Mouse (Mus musculus) embryonic facial prominence, embryonic 11.5 days (tissue): ENCODE measurements around the gene Cdhr4. TPM values are rescaled to one million over a fixed set of nuclear protein-coding genes. Genes with fewer than 3 reads are reported as not detected.

Experiments used
- ATAC-seq: fragments of 200-750 bp; cut with Nextera tagmentation; replicated peaks from 2 replicates; pipeline ENCODE4 v1.8.0; 2017; ENCODE audit warnings: low read depth; ENCODE audit not compliant: insufficient number of reproducible peaks, low FRiP score, low TSS enrichment
- DNase-seq: peaks from one replicate; pipeline ENCODE4 v3.0.0-alpha.2; 2015; ENCODE audit warnings: low spot score
- H3K27ac ChIP-seq: fragments of 300-500 bp; sonication (generic); replicated peaks from 2 replicates; pipeline ENCODE4 v1.5.1; 2014; ENCODE audit warnings: mild to moderate bottlenecking, low read depth, low read length, control low read depth
- H3K27me3 ChIP-seq: fragments of 300-500 bp; sonication (generic); 2 replicates; pipeline ENCODE4 v1.6.1; 2014; ENCODE audit warnings: mild to moderate bottlenecking, low read length, moderate library complexity, mixed read lengths; ENCODE audit not compliant: control insufficient read depth, insufficient read depth
- H3K36me3 ChIP-seq: fragments of 300-500 bp; sonication (generic); replicated peaks from 2 replicates; pipeline ENCODE4 v1.6.1; 2014; ENCODE audit warnings: low read depth, mild to moderate bottlenecking, low read length, moderate library complexity, mixed read lengths; ENCODE audit not compliant: control insufficient read depth, insufficient read depth
- H3K4me1 ChIP-seq: fragments of 300-500 bp; sonication (generic); 2 replicates; pipeline ENCODE4 v1.6.1; 2014; ENCODE audit warnings: low read length, mixed read lengths; ENCODE audit not compliant: control insufficient read depth, insufficient read depth
- H3K4me2 ChIP-seq: fragments of 300-500 bp; sonication (generic); 2 replicates; pipeline ENCODE4 v1.6.1; 2014; ENCODE audit warnings: low read depth, mild to moderate bottlenecking, control low read depth, low read length, moderate library complexity
- H3K4me3 ChIP-seq: fragments of 300-500 bp; sonication (generic); 2 replicates; pipeline ENCODE4 v1.5.1; 2014; ENCODE audit warnings: low read depth, low read length, control low read depth
- H3K9ac ChIP-seq: fragments of 300-500 bp; sonication (generic); replicated peaks from 2 replicates; pipeline ENCODE4 v1.6.1; 2014; ENCODE audit warnings: mild to moderate bottlenecking, control low read depth, low read length
- H3K9me3 ChIP-seq: fragments of 300-500 bp; sonication (generic); replicated peaks from 2 replicates; pipeline ENCODE4 v1.6.1; 2016; ENCODE audit warnings: mild to moderate bottlenecking, low read length, inconsistent platforms, mixed read lengths; ENCODE audit not compliant: control insufficient read depth
- WGBS: fragments of 180-500 bp; shearing (Covaris S2); extraction: QIAGEN DNeasy Blood & Tissue Kit; methylation state at CpG from one replicate; pipeline ENCODE4 v1.1.7; 2014; 5-methylcytosine and 5-hydroxymethylcytosine counted together
- polyA plus RNA-seq: library from polyadenylated mRNA; unstranded; fragments of >200 nt; fragmentation: Nextera tagmentation; extraction: Ambion mirVana; gene quantifications from 2 replicates; pipeline ENCODE4 v1.2.1, GENCODE M21; 2014

Cdhr4 gene
- polyA plus RNA-seq = 7.6 and 10.2 TPM in 2 replicates

DNA sequence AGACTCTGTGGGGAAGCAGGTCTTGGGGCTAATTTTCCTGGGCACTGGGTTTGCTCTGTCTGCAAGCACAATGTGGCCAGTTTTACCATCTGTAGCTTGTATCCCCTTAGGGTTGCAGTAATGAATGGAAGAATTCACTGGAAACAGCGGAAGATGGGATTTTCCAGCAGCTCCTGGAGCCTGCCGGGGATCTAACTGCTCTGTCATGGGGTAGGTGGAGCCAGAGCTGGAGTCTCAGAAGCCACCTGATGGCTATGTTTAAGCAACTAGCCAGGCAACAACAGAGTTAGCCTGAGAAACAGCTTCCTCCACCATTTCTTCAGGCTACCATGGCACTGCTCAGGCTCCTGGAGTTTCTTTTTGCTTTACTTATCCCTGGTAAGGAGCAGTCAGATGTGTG lies at the start of gene Cdhr4:
Cdhr4 (plus strand) TSS at position 301 of the 400 bp plus-strand sequence.
- Histone ChIP-seq H3K4me3 (no peak within 1 kb of the TSS), H3K27me3 (no peaks in the 10 kb centered on the region), H3K4me2 (no peak within 1 kb of the TSS), H3K36me3 (no peaks in the 10 kb centered on the region), H3K9ac (no peak within 1 kb of the TSS), H3K4me1 (no peaks in the 10 kb centered on the region), H3K9me3 (no peaks in the 10 kb centered on the region), H3K27ac (no peak within 1 kb of the TSS)
- ATAC-seq (no peak), DNase-seq (no peak)
- WGBS = 32% methylated on average over 2 of the region's 2 CpGs

DNA sequence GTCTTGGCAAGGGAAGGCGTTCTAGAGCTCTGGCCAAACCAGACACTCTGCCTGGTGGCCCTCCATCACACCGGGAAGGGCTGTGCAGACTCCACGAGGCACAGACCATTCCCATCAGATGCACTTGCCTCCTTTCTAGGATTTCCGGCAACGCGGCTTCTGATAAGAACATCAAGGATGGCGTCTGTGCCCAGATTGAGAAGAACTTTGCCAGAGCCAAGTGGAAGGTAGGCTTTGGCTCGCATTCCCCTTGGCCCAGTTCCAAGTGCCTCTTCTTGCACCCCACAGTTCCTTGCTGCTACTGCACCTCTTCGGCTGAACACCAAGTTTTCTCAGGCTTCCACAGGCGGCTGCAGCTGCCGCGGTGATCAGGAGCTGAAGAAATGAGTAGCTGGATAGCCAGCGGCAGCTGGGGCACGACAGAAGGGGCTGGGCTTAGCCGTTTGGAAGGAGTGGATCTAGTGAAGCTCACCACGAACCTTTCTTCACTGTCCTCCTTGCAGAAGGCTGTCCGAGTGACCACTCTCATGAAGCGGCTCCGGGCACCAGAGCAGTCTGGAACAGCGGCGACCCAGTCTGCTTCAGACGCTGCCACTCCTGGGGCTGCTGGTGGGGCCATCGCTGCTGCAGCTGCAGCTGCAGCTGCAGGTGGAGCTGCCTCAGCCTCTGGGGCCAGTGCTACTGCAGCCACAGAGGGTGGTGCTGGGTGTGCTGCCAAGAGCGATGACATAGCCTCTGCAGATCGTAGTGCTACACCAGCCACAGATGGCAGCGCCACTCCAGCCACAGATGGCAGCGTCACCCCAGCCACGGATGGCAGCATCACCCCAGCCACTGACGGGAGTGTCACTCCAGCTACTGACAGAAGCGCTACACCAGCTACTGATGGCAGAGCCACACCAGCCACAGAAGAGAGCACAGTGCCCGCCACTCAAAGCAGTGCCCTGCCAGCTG lies 44.8 kb upstream of the Cdhr4 start:
- ATAC-seq (no peak), DNase-seq (no peak)
- Histone ChIP-seq H3K27ac (no peak overlapping the region), H3K9me3 (no peaks in the 10 kb centered on the region), H3K4me1 (no peaks in the 10 kb centered on the region; the same call in 1 of the 2 replicates), H3K9ac (no peak overlapping the region), H3K4me2 (no peak overlapping the region), H3K4me3 (no peak overlapping the region), H3K36me3 (no peaks in the 10 kb centered on the region), H3K27me3 (no peaks in the 10 kb centered on the region)
- 91% methylated on average over 31 of the region's 31 CpGs for WGBS

DNA sequence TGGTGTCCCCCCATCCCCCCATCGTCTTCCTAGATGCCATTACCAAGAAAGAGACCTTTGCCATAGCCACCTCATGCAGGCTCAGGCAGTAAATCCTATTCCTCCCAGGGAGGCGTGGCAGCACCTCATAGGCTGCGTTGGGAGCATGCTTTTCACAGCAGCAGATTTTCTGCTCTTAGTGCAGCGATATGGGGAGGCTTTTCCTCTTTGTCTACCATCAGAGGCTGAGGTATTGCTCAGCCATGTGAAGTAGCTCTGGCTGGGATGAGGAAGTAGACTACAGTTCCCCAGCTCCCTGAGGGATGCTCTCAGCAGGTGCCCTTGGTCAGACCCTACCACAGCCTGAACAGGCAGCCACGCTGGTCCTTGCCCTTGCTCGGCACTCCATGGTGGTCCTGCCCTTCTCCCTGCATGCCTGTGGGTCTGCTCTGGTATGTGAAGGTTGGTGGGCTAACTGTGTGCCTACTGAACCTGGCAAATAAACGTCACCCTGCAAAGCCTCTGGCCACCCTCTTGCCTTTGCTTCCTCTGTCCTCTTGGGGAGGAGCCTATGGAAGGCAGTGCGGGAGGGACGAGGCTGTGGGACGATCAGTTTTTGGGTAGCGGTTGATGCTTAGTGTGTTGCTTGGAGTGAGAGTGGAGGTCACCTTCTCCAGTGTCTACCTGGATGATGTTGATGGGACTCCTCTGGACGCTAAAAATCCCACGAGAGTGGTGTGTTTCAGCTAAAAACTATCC lies 42.9 kb upstream of the Cdhr4 start:
- H3K9me3 ChIP-seq = no peaks in the 10 kb centered on the region
- 73% methylated on average over 13 of the region's 13 CpGs for WGBS

DNA sequence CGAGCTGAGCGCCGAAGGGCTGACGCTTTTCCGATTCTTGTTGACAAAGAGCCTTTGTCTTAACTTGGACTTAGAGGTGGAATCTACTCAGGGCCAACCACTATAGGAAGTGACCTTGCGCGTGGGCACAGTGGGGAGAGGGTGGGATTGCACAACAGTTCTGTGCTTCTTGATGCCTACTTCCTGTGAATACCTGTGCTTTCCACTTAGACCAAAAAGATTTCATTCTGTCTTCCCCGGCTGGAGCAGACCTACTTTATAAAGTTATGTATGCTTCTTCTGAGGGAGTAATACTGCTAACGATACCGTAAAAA lies 42.4 kb upstream of the Cdhr4 start, which contains the start of gene Traip:
Traip (plus strand) TSS at position 215 of the 314 bp plus-strand sequence.
- peak within 1 kb of the TSS; percentile 82 for H3K4me2 ChIP-seq
- 81% methylated on average over 10 of the region's 10 CpGs for WGBS
- H3K36me3 ChIP-seq = no peaks in the 10 kb centered on the region
- H3K4me3 ChIP-seq = peak within 1 kb of the TSS; percentile 81
- ATAC-seq = no peak
- peak within 1 kb of the TSS; percentile 67 for H3K9ac ChIP-seq
- no peaks in the 10 kb centered on the region; the same call in 1 of the 2 replicates for H3K4me1 ChIP-seq
- H3K27ac ChIP-seq = no peak within 1 kb of the TSS
- H3K27me3 ChIP-seq = no peaks in the 10 kb centered on the region
- no peak for DNase-seq
- no peaks in the 10 kb centered on the region for H3K9me3 ChIP-seq

More for the DNA sequence above, 42.9 kb upstream of the Cdhr4 start:
- no peaks in the 10 kb centered on the region for H3K27me3 ChIP-seq
- no peak overlapping the region for H3K27ac ChIP-seq
- H3K36me3 ChIP-seq = no peaks in the 10 kb centered on the region
- DNase-seq (no peak), ATAC-seq (no peak)
- H3K4me2 ChIP-seq = no peak overlapping the region
- H3K4me1 ChIP-seq = no peaks in the 10 kb centered on the region; the same call in 1 of the 2 replicates
- no peak overlapping the region for H3K4me3 ChIP-seq
- H3K9ac ChIP-seq = no peak overlapping the region

DNA sequence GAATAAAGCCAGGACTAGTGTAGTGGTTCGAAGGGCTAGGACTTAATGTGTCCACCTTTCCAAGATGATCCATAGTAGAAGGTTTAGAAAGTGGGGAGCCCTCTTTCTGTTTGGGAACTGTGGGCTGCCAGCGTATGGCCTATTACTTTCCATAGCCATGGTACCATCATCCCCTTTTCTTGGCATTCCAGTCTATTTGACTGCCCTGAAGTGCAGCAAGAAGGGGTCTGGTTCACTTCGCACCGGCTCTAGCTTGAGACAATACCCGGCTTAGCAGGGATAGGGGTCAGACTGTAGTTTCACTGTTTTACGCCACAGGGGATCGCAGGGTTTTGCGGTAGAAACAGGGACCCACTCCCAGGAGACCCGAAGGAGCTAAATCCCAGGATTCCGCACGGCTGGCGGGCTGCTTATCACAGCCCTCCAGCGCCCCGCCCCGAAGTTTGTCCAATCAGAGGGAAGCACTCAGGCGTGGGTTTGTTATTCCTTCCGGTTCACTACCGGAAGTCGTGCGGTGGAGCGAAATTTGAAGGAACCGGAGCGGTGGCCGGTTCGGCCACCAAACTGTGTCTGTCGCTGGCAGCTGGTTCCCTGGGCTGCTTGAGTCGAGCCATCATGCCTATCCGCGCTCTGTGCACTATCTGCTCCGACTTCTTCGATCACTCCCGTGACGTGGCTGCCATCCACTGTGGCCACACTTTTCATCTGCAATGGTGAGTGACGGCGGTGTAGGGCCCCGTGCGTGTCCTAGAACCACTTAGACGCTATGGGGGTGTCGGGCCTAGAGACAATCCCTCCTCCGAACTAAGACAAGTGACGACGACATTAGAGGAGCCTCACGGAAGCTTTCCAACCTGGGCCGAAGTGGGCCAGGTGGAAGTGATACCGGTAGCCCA lies 41.6 kb upstream of the Cdhr4 start:
- Histone ChIP-seq H3K4me1 (no peaks in the 10 kb centered on the region; the same call in 1 of the 2 replicates), H3K4me2 (peak overlapping the region; percentile 82), H3K9ac (peak overlapping the region; percentile 67), H3K4me3 (peak overlapping the region; percentile 81), H3K9me3 (no peaks in the 10 kb centered on the region), H3K27ac (no peak overlapping the region), H3K36me3 (no peaks in the 10 kb centered on the region), H3K27me3 (no peaks in the 10 kb centered on the region)
- WGBS = 13% methylated on average over 45 of the region's 45 CpGs
- ATAC-seq (peak; percentile 87), DNase-seq (peak; percentile 95)

DNA sequence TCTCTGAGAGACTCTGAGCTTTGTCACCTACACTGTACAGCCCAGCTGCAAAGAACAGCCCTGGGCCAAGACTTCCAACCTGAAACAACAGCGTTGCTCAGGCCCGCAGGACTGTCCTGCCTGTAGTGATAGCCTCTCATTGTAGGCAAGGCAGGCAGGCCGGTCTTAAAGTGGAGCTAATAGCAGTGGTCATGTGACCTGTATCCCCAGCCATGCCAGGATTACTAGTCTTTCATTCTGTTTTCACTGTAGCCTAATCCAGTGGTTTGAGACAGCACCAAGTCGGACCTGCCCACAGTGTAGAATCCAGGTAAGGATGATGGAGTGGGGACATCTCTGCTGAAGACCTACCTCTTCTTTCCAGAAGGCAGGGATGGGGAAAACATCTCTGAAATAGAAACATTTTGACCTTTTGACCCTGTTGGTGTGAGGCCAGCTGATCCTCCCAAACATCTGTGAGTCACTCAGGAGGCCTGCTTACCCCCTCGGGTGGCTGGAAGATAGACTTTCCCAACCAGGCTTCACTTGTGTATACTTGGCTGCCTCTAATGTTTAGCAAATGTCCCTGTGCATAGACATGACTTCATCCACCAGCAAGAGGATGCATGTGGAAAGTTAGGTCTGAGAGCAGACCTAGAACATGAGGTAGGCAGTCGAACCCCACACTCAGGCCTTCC lies 36.5 kb upstream of the Cdhr4 start:
- no peak for ATAC-seq
- Histone ChIP-seq H3K4me2 (no peak overlapping the region), H3K4me1 (no peaks in the 10 kb centered on the region; the same call in 1 of the 2 replicates), H3K27ac (no peak overlapping the region), H3K9me3 (no peaks in the 10 kb centered on the region), H3K4me3 (no peak overlapping the region), H3K27me3 (no peaks in the 10 kb centered on the region), H3K36me3 (peaks cover 2% of the 10 kb centered on the region), H3K9ac (no peak overlapping the region)
- 83% methylated on average over 6 of the region's 6 CpGs for WGBS
- no peak for DNase-seq

DNA sequence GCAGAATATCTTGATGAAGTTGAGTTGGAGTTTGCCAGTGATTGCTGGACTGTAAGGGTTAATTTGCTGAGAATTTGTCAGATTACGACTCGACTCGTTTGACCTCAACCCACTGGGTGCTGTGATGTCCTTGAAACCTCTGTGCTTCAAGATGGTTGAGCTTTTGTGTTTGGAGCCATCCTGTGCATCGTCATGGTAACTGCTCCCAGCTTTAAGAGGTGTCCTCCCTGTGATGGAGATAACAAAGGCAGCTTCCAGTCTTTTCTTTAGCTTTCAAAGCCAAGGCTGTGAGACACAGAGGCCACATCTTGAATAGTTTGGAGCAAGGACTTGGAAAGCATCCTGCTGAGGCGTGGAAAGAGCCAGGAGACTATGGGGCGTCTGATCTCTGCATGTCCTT lies 35.2 kb upstream of the Cdhr4 start:
- Histone ChIP-seq H3K4me2 (no peak overlapping the region), H3K9ac (no peak overlapping the region), H3K27ac (no peak overlapping the region), H3K9me3 (no peaks in the 10 kb centered on the region), H3K27me3 (no peaks in the 10 kb centered on the region), H3K4me1 (no peaks in the 10 kb centered on the region), H3K36me3 (peaks cover 2% of the 10 kb centered on the region), H3K4me3 (no peak overlapping the region)
- DNase-seq (no peak), ATAC-seq (no peak)
- 61% methylated on average over 6 of the region's 6 CpGs for WGBS
